Mouse (Mus musculus) embryonic fibroblast, embryonic 13.5 days (primary cell): ENCODE measurements at regions not wholly inside any gene's neighbourhood (a gene's known extent, or its start where the extent isn't known, plus 50 kb on each side); places are given as distances from the start of the nearest gene placed in this dataset.

Experiments used
- CTCF ChIP-seq: IDR thresholded peaks from 2 replicates; pipeline ENCODE4 v1.5.1; 2011; ENCODE audit warnings: mild to moderate bottlenecking, control low read depth, low read length, moderate library complexity, borderline replicate concordance; ENCODE audit not compliant: insufficient read depth
- POLR2A ChIP-seq: IDR thresholded peaks from 2 replicates; pipeline ENCODE4 v1.6.1; 2011; ENCODE audit warnings: low read depth, mild to moderate bottlenecking, control low read depth, low read length, moderate library complexity

GRCm38 (mm10) chr4:125191680-125192079, 64.0 kb upstream of the Zc3h12a start:
- no peak for TF ChIP-seq POLR2A
- TF ChIP-seq CTCF, result no peak
